Mouse (Mus musculus) lung, adult 2 months (tissue): ENCODE measurements around the gene Olfr1025-ps1. TPM values are rescaled to one million over a fixed set of nuclear protein-coding genes. Genes with fewer than 3 reads are reported as not detected.

ENCODE experiments used
- DNase-seq: peaks from one replicate; pipeline ENCODE4 v3.0.0; 2022
- H3K4me1 ChIP-seq: fragments of 200-500 bp; 2 replicates; pipeline ENCODE4 v1.6.1; 2011; ENCODE audit warnings: low read length; ENCODE audit not compliant: control insufficient read depth, insufficient read depth
- H3K4me3 ChIP-seq: fragments of 200-500 bp; replicated peaks from 2 replicates; pipeline ENCODE3; 2011; ENCODE audit warnings: low read depth, mild to moderate bottlenecking, control low read depth, low read length; ENCODE audit errors: extremely low read depth
- CTCF ChIP-seq: fragments of 200-500 bp; IDR thresholded peaks from 2 replicates; pipeline ENCODE4 v1.5.1; 2011; ENCODE audit warnings: mild to moderate bottlenecking, low read length, control low read depth; ENCODE audit not compliant: insufficient read depth
- POLR2A ChIP-seq: fragments of 200-500 bp; IDR thresholded peaks from 2 replicates; pipeline ENCODE4 v1.6.1; 2011; ENCODE audit warnings: low read depth, mild to moderate bottlenecking, control low read depth, low read length, borderline replicate concordance; ENCODE audit errors: extremely low read depth
- WGBS: fragments of 180-500 bp; shearing (Covaris S2); methylation state at CpG from one replicate; pipeline ENCODE4 v1.1.7; 2018; 5-methylcytosine and 5-hydroxymethylcytosine counted together
- polyA plus RNA-seq: library from polyadenylated mRNA; depleted of rRNA; stranded (reverse); fragments of >200 nt; gene quantifications from 2 replicates; pipeline ENCODE4 v1.2.3, GENCODE M21; 2012; rRNA removed

Gene Olfr1025-ps1
- not detected in 2 replicates for polyA plus RNA-seq

GRCm38 (mm10) chr2:85914893-85915292 is at the start of gene Olfr1025-ps1:
Gene Olfr1025-ps1 (plus strand): TSS chr2:85915193.
- TF ChIP-seq CTCF = no peak
- no peak for TF ChIP-seq POLR2A
- H3K4me3 ChIP-seq = no peak within 1 kb of the TSS
- no peaks in the 10 kb centered on the region for H3K4me1 ChIP-seq
- DNase-seq = no peak
- 40% methylated on average over 1 of the region's 1 CpGs for WGBS

GRCm38 (mm10) chr2:85868294-85868693 is 46.7 kb upstream of the Olfr1025-ps1 start, which contains the start of gene Olfr1022:
Gene Olfr1022 (plus strand): TSS chr2:85868594.
- H3K4me3 ChIP-seq = no peak within 1 kb of the TSS
- DNase-seq = no peak
- H3K4me1 ChIP-seq = no peaks in the 10 kb centered on the region
- no peak for TF ChIP-seq POLR2A
- TF ChIP-seq CTCF = no peak
- WGBS = 35% methylated on average over 2 of the region's 2 CpGs

DNA sequence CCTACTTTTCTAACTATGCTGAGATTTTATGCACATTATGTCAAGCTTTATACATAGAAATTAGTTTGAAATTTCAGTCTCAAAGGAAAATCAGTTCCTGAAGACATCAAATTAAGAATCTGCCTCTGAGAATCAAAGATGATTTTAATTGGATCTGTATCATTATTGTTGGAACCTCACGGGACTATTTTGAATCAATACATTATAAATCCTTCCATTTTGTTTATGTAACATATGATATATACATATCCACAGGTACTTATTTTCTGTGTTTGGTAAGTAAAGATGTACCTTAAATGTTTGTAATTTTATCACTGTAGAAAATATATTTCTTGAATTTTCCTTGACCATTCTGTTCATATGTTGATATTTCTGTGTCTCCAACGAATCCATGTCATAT is 29.7 kb upstream of the Olfr1025-ps1 start, which contains the start of gene Olfr1023:
Olfr1023 (plus strand) TSS at position 301 of the 400 bp plus-strand sequence.
- no peak for DNase-seq
- 58% methylated on average over 2 of the region's 2 CpGs for WGBS

DNA sequence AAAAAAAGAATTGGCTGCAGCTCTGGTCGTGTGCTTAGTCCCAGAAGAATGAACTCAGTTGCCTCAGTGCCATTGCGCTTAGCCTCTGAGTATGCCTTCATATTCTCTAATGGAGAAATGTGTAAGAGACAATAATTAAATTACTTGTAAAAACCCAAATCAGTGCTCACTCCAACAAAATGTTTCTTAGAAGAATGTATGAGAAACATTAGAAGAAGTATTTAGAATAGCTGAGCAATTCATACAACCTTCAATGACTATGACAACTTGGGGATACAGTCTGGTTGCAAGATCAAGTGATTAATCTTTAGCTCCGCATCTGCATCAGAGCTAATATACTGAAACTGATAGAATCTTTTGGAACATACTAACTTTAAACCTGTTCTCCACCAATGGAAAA is 10.0 kb upstream of the Olfr1025-ps1 start, which contains the start of gene Olfr1024:
Olfr1024 (minus strand) TSS at position 101 of the 400 bp plus-strand sequence.
- TF ChIP-seq CTCF (no peak), POLR2A (no peak)

More for the DNA sequence above, 29.7 kb upstream of the Olfr1025-ps1 start, which contains the start of gene Olfr1023:
- TF ChIP-seq CTCF (no peak), POLR2A (no peak)
- H3K4me1 ChIP-seq = no peaks in the 10 kb centered on the region
- H3K4me3 ChIP-seq = no peak within 1 kb of the TSS

GRCm38 (mm10) chr2:85913197-85913596 is 1.8 kb upstream of the Olfr1025-ps1 start:
- DNase-seq = no peak
- TF ChIP-seq CTCF = no peak
- TF ChIP-seq POLR2A = no peak
- Histone ChIP-seq H3K4me3 (no peak overlapping the region), H3K4me1 (no peaks in the 10 kb centered on the region)

More for the DNA sequence above, 10.0 kb upstream of the Olfr1025-ps1 start, which contains the start of gene Olfr1024:
- whole genome bisulfite sequencing = 81% methylated on average over 3 of the region's 3 CpGs
- Histone ChIP-seq H3K4me3 (no peak within 1 kb of the TSS), H3K4me1 (no peaks in the 10 kb centered on the region)
- no peak for DNase-seq

GRCm38 (mm10) chr2:85921258-85921657 is 6.3 kb downstream of the Olfr1025-ps1 start, which contains the start of gene Olfr1026:
Gene Olfr1026 (plus strand): TSS chr2:85921558.
- no peak within 1 kb of the TSS for H3K4me3 ChIP-seq
- no peak for TF ChIP-seq POLR2A
- TF ChIP-seq CTCF = no peak
- DNase-seq = no peak
- WGBS = 83% methylated on average over 3 of the region's 3 CpGs
- no peaks in the 10 kb centered on the region for H3K4me1 ChIP-seq

- 62% methylated on average over 1 of the region's 1 CpGs for WGBS
- no peak for DNase-seq
- TF ChIP-seq POLR2A = no peak
- Histone ChIP-seq H3K4me3 (no peak within 1 kb of the TSS), H3K4me1 (no peaks in the 10 kb centered on the region)
These were observed 35.1 kb downstream of the Olfr1025-ps1 start, which contains the start of gene Olfr1028 for GRCm38 (mm10) chr2:85950137-85950536. Gene Olfr1028 (plus strand): TSS chr2:85950437.

Other genes with a start within 250 kb of the Olfr1025-ps1 start
- not detected in 2 replicates for gene Olfr1006, start 236.4 kb upstream of the Olfr1025-ps1 start, polyA plus RNA-seq
- gene Olfr1008, start 225.8 kb upstream of the Olfr1025-ps1 start, polyA plus RNA-seq = not detected in 2 replicates
- gene Olfr1009, start 199.8 kb upstream of the Olfr1025-ps1 start, polyA plus RNA-seq = not detected in 2 replicates
- gene Olfr1012, start 152.4 kb upstream of the Olfr1025-ps1 start, polyA plus RNA-seq = not detected in 2 replicates
- gene Olfr1013, start 148.1 kb upstream of the Olfr1025-ps1 start, polyA plus RNA-seq = not detected in 2 replicates
- not detected in 2 replicates for gene Olfr1014, start 142.5 kb upstream of the Olfr1025-ps1 start, polyA plus RNA-seq
- not detected in 2 replicates for gene Olfr1015, start 133.2 kb upstream of the Olfr1025-ps1 start, polyA plus RNA-seq
- not detected in 2 replicates for gene Olfr1016, start 112.6 kb upstream of the Olfr1025-ps1 start, polyA plus RNA-seq
- gene Olfr1018, start 96.7 kb upstream of the Olfr1025-ps1 start, polyA plus RNA-seq = not detected in 2 replicates
- not detected in 2 replicates for gene Olfr1019, start 69.7 kb upstream of the Olfr1025-ps1 start, polyA plus RNA-seq
- not detected in 2 replicates for gene Olfr1020, start 68.2 kb upstream of the Olfr1025-ps1 start, polyA plus RNA-seq
- gene Olfr1022, start 46.6 kb upstream of the Olfr1025-ps1 start, polyA plus RNA-seq = not detected in 2 replicates
- gene Olfr1023, start 29.6 kb upstream of the Olfr1025-ps1 start, polyA plus RNA-seq = not detected in 2 replicates
- gene Olfr1024, start 10.1 kb upstream of the Olfr1025-ps1 start, polyA plus RNA-seq = not detected in 2 replicates
- not detected in 2 replicates for gene Olfr1026, start 6.4 kb downstream of the Olfr1025-ps1 start, polyA plus RNA-seq
- gene Olfr1028, start 35.2 kb downstream of the Olfr1025-ps1 start, polyA plus RNA-seq = not detected in 2 replicates
- gene Olfr1029, start 58.7 kb downstream of the Olfr1025-ps1 start, polyA plus RNA-seq = not detected in 2 replicates
- not detected in 2 replicates for gene Olfr1030, start 64.1 kb downstream of the Olfr1025-ps1 start, polyA plus RNA-seq
- not detected in 2 replicates for gene Olfr1031, start 75.1 kb downstream of the Olfr1025-ps1 start, polyA plus RNA-seq
- not detected in 2 replicates for gene Olfr1032, start 90.3 kb downstream of the Olfr1025-ps1 start, polyA plus RNA-seq
- 0.36 and 0.45 TPM in 2 replicates for gene Olfr1033, start 105.4 kb downstream of the Olfr1025-ps1 start, polyA plus RNA-seq
- 0.07 and 0.09 TPM in 2 replicates for gene Olfr1034, start 130.7 kb downstream of the Olfr1025-ps1 start, polyA plus RNA-seq
- gene Olfr1036, start 158.8 kb downstream of the Olfr1025-ps1 start, polyA plus RNA-seq = not detected in 2 replicates
- not detected in 2 replicates for gene Olfr1037, start 172.2 kb downstream of the Olfr1025-ps1 start, polyA plus RNA-seq
- gene Olfr1039, start 220.7 kb downstream of the Olfr1025-ps1 start, polyA plus RNA-seq = not detected in 2 replicates
- gene Olfr1040, start 231.5 kb downstream of the Olfr1025-ps1 start, polyA plus RNA-seq = not detected in 2 replicates
- not detected in 2 replicates for gene Olfr1042, start 246.6 kb downstream of the Olfr1025-ps1 start, polyA plus RNA-seq